Mouse (Mus musculus) NIH3T3 (cell line): ENCODE results near the gene Aqr.
"Not testable (repeated sequence)": the region's sequence is repeated elsewhere in the genome, so short reads cannot be mapped to it uniquely, and the experiment has no call there.

Experiments
- DNase-seq: peaks from one replicate; pipeline ENCODE4 v3.0.0-alpha.2; 2012; ENCODE audit warnings: low read depth

Gene Aqr

GRCm38 (mm10) chr2:114186924-114187323 is at the start of gene Aqr:
Gene Aqr, minus strand, starts transcription at chr2:114187024.
- not testable (repeated sequence) for DNase-seq

DNA sequence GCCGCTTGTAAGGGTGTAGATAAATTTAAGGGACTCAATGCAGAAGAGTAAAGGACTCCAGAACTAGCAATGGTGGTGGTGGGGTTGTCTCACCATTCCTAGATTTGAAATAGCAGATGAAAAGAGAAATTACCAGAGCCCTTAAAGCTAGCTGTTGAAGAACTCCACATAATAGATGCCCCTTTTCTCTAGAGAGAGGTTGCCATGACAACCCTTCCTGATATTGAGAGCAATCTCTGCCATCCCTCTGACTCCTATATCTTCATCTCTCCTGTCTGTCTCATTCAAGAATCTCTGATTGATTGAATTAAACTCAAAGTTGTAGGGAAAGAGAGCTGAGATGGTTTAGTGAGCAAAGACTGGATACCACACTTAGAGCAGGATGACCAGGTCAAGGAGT is 49.7 kb upstream of the Aqr start:
- DNase-seq, result no peak

DNA sequence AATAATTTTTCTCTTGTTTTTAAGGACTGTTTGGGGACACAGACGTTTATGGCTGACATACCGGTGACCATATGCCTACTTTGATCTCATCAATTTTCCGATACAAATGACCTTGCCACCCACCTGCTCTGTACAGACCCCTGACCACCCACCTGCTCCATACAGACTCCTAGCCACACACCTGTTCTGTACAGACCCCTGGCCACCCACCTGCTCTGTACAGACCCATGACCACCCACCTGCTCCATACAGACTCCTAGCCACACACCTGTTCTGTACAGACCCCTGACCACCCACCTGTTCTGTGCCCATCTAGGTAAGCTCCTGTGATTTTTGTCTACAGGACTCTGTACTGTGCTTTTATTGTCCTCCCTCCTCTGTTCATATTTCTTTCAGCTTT is 48.8 kb upstream of the Aqr start:
- DNase-seq, result no peak

DNA sequence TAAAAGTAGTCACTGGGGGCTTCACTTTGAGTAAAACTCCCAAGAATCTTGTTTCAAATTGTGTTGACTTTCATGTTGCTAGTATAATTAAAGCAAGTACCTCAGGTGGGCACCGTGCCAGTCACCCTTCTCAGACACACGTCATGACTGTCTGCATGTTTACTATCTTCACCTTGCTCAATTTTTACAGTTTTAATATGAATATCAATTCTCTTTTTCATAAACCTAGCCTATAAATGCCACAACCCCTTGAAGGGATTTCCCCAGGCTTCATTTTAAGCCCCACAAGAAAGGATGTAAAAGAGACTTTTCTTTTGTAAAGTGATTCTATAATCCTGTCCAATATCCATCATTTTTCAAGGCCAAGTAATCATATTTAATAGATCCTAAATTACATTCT is 44.4 kb upstream of the Aqr start:
- DNase-seq, result no peak

DNA sequence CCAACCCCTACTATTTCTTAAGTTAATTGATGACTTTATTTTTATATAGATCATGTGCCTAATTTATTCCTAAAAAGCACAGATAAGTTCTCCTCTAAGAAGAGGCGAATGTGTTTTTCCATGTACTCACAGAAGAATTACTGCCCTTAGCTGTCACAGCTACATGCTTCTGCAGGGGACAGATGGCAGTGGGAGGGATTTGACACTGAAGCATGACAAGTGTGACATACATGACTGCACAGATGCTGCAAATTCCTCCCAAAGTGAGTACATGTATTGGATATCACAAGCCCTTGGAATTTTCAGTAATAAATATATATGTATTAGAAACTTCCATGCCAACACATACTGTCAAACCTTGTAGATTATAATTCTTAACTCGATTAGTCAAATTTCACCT is 41.8 kb upstream of the Aqr start:
- no peak for DNase-seq

- no peak for DNase-seq
These were observed 18.2 kb upstream of the Aqr start for GRCm38 (mm10) chr2:114205036-114205435.

GRCm38 (mm10) chr2:114201574-114201973 is 14.8 kb upstream of the Aqr start:
- no peak for DNase-seq

DNA sequence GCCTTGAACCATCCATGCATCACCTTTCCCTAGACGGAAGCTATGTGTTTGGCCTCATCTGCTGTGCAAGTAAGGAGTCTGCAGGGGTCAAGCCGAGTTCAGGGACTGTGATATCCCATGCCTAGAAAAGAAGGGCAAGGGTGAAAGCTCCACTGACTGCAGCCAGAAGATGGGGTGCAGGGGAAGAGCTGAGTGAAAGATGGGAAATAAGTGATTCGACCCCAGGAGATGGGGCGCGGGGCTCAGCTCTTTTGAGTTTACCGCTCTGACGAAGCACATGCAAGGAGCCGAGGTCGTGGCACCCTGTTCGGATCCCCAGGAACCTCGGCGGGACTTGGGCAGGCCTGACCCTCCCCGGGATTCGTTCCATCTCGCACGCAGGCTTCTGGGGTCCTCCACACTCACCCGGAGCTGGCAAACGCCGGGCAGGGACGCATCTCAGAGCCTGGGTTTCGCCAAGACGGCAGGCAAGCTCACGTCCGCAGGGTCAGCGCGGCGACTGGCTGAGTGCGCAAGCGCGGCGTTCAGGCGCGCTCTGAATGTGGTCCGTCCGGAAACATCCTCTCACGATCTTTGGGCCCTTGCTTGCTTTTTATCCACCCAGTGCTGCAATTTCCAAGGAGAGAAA is 14.2 kb upstream of the Aqr start, which contains the start of gene Zfp770:
Gene Zfp770 (minus strand): TSS at position 538 of the 628 bp plus-strand sequence.
- peak; percentile 94 for DNase-seq

- no peak for DNase-seq
These were observed 9.6 kb upstream of the Aqr start for GRCm38 (mm10) chr2:114196421-114196820.

DNA sequence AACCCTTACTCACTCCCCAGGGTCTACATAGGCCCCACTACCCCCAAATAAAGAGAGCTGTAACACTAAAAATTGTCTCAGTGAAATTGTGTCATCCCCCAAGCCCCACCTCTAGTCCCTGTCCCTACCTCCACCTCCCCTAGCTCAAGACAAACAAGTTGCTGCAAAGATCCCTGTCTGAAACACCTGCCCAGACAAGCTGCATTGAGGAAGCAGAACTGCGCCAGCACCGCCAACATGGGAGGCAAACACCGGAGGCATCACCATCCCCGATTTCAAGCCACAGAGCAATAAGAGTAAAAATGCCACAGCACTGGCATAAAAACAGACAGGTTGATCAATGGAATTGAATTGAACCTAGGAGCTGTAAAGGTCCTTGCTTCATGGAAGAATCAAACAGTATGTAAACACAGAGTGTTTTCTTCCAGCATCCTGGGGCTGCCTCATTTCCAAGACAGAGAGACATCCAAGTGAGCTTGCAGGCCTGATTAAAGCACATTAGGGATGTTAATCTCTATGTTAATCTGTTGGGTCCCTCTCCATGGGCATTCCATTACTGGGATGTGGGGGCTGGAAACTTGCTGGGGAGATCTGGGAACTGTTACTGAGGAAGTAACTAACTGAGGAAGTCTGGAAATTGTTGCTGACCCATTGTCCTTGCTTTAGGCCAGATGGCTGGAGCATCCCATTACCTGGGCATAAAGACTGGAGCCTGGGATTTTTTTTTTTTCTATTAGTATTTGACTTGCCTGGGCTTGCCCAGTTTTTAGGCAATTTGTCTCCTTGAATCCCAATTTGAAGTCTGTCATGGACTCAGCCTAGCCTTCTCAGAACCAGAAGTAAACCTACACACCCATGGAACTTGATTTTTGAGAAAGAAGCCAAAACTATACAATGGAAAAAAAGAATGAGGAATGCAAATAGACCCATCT is 8.8 kb downstream of the Aqr start:
- DNase-seq, result no peak

DNA sequence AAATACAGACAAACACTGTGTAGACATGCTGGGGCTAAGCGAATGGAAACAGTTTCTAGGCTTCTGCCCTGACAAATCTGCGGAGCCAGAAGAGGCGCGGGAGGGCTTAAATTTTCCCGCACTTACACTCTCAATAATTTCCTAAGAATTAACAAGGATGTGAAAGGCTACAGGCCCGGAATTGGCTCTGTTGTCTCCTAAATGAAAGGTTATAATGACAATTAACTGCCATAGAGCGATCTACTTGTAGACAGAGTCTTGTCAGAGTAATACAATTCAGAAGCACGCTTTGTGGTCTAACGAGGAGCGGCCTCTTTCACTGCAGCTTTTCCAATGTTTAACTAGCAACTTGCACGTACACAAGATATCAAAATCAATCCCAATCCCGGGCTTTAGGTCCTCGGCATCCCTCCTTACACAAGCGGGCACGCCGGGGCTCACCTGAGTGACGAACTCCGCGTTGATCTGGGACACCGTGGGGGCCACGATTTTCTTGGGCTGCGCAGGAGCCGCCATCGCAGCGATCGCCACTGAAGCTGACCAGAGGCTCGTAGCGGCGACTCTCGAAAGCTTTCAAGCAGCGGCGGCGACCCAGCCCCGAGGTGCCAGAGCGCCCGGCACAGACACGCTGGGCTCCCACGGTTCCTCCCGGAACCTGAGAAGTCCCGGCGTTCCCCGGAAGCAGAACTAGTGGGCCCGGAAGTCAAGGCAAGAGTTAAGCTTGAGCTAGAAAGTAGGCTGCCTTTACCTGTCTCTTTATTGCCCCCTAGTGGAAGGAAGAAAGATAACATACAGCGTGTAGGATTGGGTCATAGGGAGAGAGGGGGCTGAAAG is 12.0 kb downstream of the Aqr start:
- peak; percentile 89 for DNase-seq

- DNase-seq, result no peak
These were observed 13.6 kb downstream of the Aqr start for GRCm38 (mm10) chr2:114173248-114173647.

DNA sequence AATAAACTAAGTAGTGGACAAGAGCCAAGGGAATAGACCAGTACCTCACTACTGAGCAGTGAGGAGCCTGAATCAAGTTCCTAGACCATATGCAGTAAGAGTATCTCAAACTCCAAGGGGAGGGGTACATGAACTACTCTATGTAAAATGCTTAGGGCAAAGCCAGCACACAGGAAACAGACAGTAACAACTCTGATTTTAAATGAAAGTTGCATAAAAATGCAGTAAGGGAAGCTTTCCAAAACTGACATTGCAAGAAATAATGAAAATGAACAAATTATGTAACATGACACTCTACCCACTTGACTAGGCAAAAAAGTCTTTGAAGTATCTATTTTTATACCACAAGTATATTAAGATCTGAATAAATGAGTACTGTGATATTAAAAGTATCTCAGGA is 19.0 kb downstream of the Aqr start:
- no peak for DNase-seq

GRCm38 (mm10) chr2:114161978-114162377 is 24.8 kb downstream of the Aqr start:
- no peak for DNase-seq

GRCm38 (mm10) chr2:114157345-114157744 is 29.5 kb downstream of the Aqr start:
- DNase-seq, result no peak

- no peak for DNase-seq
These were observed 30.2 kb downstream of the Aqr start for GRCm38 (mm10) chr2:114156639-114157038.

GRCm38 (mm10) chr2:114153247-114153646 is 33.6 kb downstream of the Aqr start:
- DNase-seq, result no peak

DNA sequence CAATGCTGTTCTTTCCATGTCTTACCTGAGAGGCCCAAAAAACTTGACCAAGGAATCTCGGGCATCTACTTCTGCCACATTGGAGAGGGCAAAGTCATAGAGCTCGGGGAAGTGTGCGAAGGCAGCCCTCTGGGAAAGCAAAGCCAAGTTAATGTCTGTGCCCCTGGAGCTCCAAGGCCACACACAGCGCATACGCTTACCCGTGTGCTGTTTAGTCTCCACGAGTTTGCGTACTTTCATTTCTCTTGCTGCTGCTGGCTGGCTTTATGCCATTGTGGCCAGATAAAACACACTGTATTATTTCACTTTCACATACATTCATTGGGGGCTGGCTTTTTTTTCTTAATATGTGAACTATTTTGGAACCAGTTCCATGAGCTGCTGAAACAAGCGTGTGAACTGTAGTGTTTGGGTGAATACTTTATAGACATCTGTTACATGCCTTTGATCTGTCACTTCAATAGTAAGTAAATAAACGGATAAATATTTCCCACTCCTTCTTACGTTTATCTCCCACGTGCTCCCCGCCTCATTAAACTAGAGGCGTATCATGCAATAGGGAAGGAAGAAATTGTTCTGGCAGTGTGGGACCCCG is 39.9 kb downstream of the Aqr start:
- DNase-seq, result no peak

GRCm38 (mm10) chr2:114145315-114145801 is 41.5 kb downstream of the Aqr start:
- peak; percentile 73 for DNase-seq

DNA sequence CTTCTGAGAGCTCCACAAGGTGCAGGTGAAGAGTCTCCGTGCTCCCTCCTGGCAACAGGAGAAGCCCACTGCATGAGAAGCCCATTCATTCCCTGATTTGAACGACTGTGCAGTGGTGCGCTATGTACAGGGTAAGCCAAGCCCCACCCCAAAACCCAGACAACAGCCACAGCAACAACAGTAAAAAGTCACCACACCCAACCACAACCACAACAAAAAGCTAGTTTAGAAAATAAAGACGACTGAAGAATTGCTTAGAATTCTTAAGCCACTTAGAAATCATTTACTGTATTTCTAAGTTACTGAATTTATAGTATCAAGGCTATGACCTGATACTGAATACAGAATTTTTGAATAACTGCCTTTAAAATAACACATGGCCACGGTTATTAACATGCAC is 41.9 kb downstream of the Aqr start:
- no peak for DNase-seq

DNA sequence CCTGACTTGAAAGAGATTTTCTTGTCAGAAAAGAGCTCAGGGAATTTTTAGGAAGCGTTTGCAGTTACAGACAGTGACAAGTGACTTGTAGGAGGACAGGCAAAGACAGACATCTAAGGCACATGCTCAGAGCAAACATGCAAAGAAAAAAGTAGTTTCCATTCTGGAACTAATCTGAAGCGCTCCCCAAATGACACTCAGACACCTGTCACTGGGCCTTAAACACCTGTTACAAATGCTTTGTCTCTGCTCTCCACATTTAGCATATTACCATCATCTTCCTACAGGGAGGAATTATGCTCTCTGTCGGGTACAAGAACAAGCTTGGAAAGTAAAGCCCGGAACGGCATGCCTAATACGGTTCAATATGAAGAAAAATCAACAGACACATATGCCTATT is 43.0 kb downstream of the Aqr start:
- DNase-seq, result no peak

- DNase-seq, result no peak
These were observed 50.1 kb downstream of the Aqr start for GRCm38 (mm10) chr2:114136755-114137154.
